Mouse (Mus musculus) small intestine, adult 2 months (tissue): ENCODE data around the gene Rpgrip1l.

Source experiments
- CTCF ChIP-seq: fragments of 200-500 bp; IDR thresholded peaks from 2 replicates; pipeline ENCODE4 v1.5.1; 2012; ENCODE audit warnings: low read depth, mild to moderate bottlenecking, control low read depth, inconsistent platforms, low read length, moderate library complexity, mixed read lengths; ENCODE audit not compliant: insufficient replicate concordance, insufficient read length; ENCODE audit errors: extremely low read depth
- POLR2A ChIP-seq: fragments of 200-500 bp; IDR thresholded peaks from 2 replicates; pipeline ENCODE4 v1.6.1; 2012; ENCODE audit warnings: low read depth, mild to moderate bottlenecking, control low read depth, inconsistent platforms, low read length, moderate library complexity

GRCm38 (mm10) chr8:91276337-91276736, 36.7 kb downstream of the Rpgrip1l start:
- peak; percentile 41; the same call in 1 of the 2 replicates for TF ChIP-seq CTCF
- TF ChIP-seq POLR2A = no peak
